Mouse (Mus musculus) megakaryocyte, embryonic 14.5 days (primary cell): Measurements from ENCODE around the gene Gm2696. TPM values are rescaled to one million over a fixed set of nuclear protein-coding genes. Genes with fewer than 3 reads are reported as not detected.
"Not testable (repeated sequence)": the region's sequence is repeated elsewhere in the genome, so short reads cannot be mapped to it uniquely, and the experiment has no call there.

Source experiments
- H3K27me3 ChIP-seq: replicated peaks from 2 replicates; pipeline ENCODE3; 2012; ENCODE audit warnings: inconsistent platforms
- H3K36me3 ChIP-seq: replicated peaks from 2 replicates; pipeline ENCODE3; 2012; ENCODE audit warnings: low read length, inconsistent platforms, mixed read lengths
- H3K4me1 ChIP-seq: 2 replicates; pipeline ENCODE4 v1.6.1; 2012; ENCODE audit warnings: inconsistent platforms
- H3K4me3 ChIP-seq: replicated peaks from 2 replicates; pipeline ENCODE3; 2012; ENCODE audit warnings: moderate library complexity, mild to moderate bottlenecking, inconsistent platforms
- H3K9me3 ChIP-seq: 2 replicates; pipeline ENCODE4 v1.6.1; 2012; ENCODE audit warnings: inconsistent platforms
- FLI1 ChIP-seq: IDR thresholded peaks from 2 replicates; pipeline ENCODE4 v1.6.1; 2012; ENCODE audit warnings: low read length, inconsistent platforms, mixed read lengths
- GATA1 ChIP-seq: IDR thresholded peaks from 3 replicates; pipeline ENCODE4 v1.6.1; 2012; ENCODE audit warnings: mixed read lengths, low read length, inconsistent platforms, borderline replicate concordance
- polyA plus RNA-seq: library from polyadenylated mRNA; stranded (reverse); fragments of >175 nt; gene quantifications from 2 replicates; pipeline ENCODE4 v1.2.3, GENCODE M21; 2012; ENCODE audit warnings: low replicate concordance; ENCODE audit not compliant: insufficient read depth

Gm2696 gene
- not detected in 2 replicates for polyA plus RNA-seq

GRCm38 (mm10) chr10:77814382-77814781 lies at the start of gene Gm2696:
TSS of gene Gm2696 (plus strand) at chr10:77814682.
- Histone ChIP-seq H3K4me3 (no peak within 1 kb of the TSS), H3K4me1 (peaks cover 5% of the 10 kb centered on the region; the same call in 1 of the 2 replicates), H3K9me3 (peaks cover 9% of the 10 kb centered on the region; the same call in 1 of the 2 replicates), H3K27me3 (peaks cover 35% of the 10 kb centered on the region), H3K36me3 (no peaks in the 10 kb centered on the region)
- no peak for TF ChIP-seq GATA1
- no peak for TF ChIP-seq FLI1

- Histone ChIP-seq H3K4me3 (no peak overlapping the region), H3K36me3 (no peaks in the 10 kb centered on the region), H3K27me3 (peaks cover 8% of the 10 kb centered on the region), H3K4me1 (no peaks in the 10 kb centered on the region), H3K9me3 (no peaks in the 10 kb centered on the region)
- TF ChIP-seq FLI1 (no peak), GATA1 (no peak)
Observed at GRCm38 (mm10) chr10:77769727-77770126, 44.8 kb upstream of the Gm2696 start.

GRCm38 (mm10) chr10:77771225-77771624 lies 43.3 kb upstream of the Gm2696 start, which contains the start of gene Gm3238:
TSS of gene Gm3238 (minus strand) at chr10:77771325.
- not testable (repeated sequence) for H3K9me3 ChIP-seq, H3K4me1 ChIP-seq, H3K27me3 ChIP-seq, H3K4me3 ChIP-seq, H3K36me3 ChIP-seq

- H3K4me1 ChIP-seq, H3K27me3 ChIP-seq, H3K36me3 ChIP-seq, H3K4me3 ChIP-seq, H3K9me3 ChIP-seq: not testable (repeated sequence)
Observed at GRCm38 (mm10) chr10:77772142-77772541, 42.3 kb upstream of the Gm2696 start.

GRCm38 (mm10) chr10:77776844-77777243 lies 37.6 kb upstream of the Gm2696 start, which contains the start of gene Gm7138:
TSS of gene Gm7138 (minus strand) at chr10:77776944.
- not testable (repeated sequence) for H3K27me3 ChIP-seq, H3K9me3 ChIP-seq, H3K4me3 ChIP-seq, H3K36me3 ChIP-seq, H3K4me1 ChIP-seq

GRCm38 (mm10) chr10:77782442-77782841 lies 32.0 kb upstream of the Gm2696 start, which contains the start of gene Gm3250:
TSS of gene Gm3250 (minus strand) at chr10:77782542.
- H3K9me3 ChIP-seq, H3K4me3 ChIP-seq, H3K36me3 ChIP-seq, H3K27me3 ChIP-seq, H3K4me1 ChIP-seq: not testable (repeated sequence)

GRCm38 (mm10) chr10:77783396-77783795 lies 31.1 kb upstream of the Gm2696 start:
- H3K36me3 ChIP-seq, H3K9me3 ChIP-seq, H3K4me3 ChIP-seq, H3K4me1 ChIP-seq, H3K27me3 ChIP-seq: not testable (repeated sequence)

GRCm38 (mm10) chr10:77787876-77788275 lies 26.6 kb upstream of the Gm2696 start, which contains the start of gene Gm7137:
TSS of gene Gm7137 (minus strand) at chr10:77788200.
- not testable (repeated sequence) for H3K36me3 ChIP-seq, H3K27me3 ChIP-seq, H3K9me3 ChIP-seq, H3K4me3 ChIP-seq, H3K4me1 ChIP-seq

GRCm38 (mm10) chr10:77788621-77789020 lies 25.9 kb upstream of the Gm2696 start:
- no peak for TF ChIP-seq FLI1

GRCm38 (mm10) chr10:77794976-77795375 lies 19.5 kb upstream of the Gm2696 start, which contains the start of gene Gm9639:
TSS of gene Gm9639 (minus strand) at chr10:77795076.
- H3K4me1 ChIP-seq = peaks cover 34% of the 10 kb centered on the region
- H3K4me3 ChIP-seq = no peak within 1 kb of the TSS
- no peaks in the 10 kb centered on the region for H3K36me3 ChIP-seq
- TF ChIP-seq FLI1 (no peak), GATA1 (no peak)
- peaks cover 33% of the 10 kb centered on the region for H3K27me3 ChIP-seq
- no peaks in the 10 kb centered on the region for H3K9me3 ChIP-seq

More at GRCm38 (mm10) chr10:77788621-77789020, 25.9 kb upstream of the Gm2696 start:
- H3K4me1 ChIP-seq = no peaks in the 10 kb centered on the region
- no peak overlapping the region for H3K4me3 ChIP-seq
- no peaks in the 10 kb centered on the region for H3K36me3 ChIP-seq
- no peaks in the 10 kb centered on the region for H3K9me3 ChIP-seq
- peaks cover 9% of the 10 kb centered on the region for H3K27me3 ChIP-seq

- H3K9me3 ChIP-seq = no peaks in the 10 kb centered on the region
- no peak overlapping the region for H3K4me3 ChIP-seq
- H3K4me1 ChIP-seq = peaks cover 42% of the 10 kb centered on the region
- no peaks in the 10 kb centered on the region for H3K36me3 ChIP-seq
- H3K27me3 ChIP-seq = peaks cover 35% of the 10 kb centered on the region
- TF ChIP-seq FLI1 (no peak), GATA1 (no peak)
Observed at GRCm38 (mm10) chr10:77797677-77798076, 16.8 kb upstream of the Gm2696 start.

- H3K4me1 ChIP-seq = peaks cover 42% of the 10 kb centered on the region
- H3K9me3 ChIP-seq, H3K36me3 ChIP-seq, H3K4me3 ChIP-seq: not testable (repeated sequence)
- H3K27me3 ChIP-seq = peaks cover 32% of the 10 kb centered on the region
Observed at GRCm38 (mm10) chr10:77798164-77798920, 16.1 kb upstream of the Gm2696 start.
